Mouse (Mus musculus): ENCODE measurements around the gene Tmem184a. TPM values are rescaled to one million over a fixed set of nuclear protein-coding genes. Genes with fewer than 3 reads are reported as not detected.
A peak's percentile ranks its signal among the peaks of the same experiment; 100 is the strongest.

Tmem184a gene
- polyA plus RNA-seq, 1 experiment from 2014 or later, result 1.3 TPM

DNA sequence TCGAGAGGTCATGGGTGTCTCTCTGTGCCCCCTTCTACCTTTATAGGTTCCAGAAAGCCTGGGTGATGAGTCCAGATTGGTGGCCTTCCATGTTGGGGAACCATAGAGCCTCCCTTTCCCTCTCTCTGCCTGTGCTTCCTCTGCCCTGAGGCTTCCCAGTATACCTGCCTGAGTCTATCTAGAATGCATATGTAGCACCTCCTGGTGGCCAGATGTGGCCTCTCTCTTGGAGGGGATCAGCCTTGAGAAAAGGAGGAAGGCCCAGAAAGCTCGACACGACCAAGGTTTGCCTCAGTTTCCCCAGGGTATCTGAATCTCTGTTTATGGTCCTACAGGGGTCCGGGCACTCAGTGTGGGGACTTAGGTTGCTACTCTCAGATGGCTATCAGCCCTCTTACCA, 916 bp downstream of the Tmem184a start:
- DNase-seq (ENCODE audit: low spot score) (peak; percentile 46), ATAC-seq (replicated peaks; ENCODE audit: insufficient number of reproducible peaks, low FRiP score, low TSS enrichment, low read depth) (no peak)

DNA sequence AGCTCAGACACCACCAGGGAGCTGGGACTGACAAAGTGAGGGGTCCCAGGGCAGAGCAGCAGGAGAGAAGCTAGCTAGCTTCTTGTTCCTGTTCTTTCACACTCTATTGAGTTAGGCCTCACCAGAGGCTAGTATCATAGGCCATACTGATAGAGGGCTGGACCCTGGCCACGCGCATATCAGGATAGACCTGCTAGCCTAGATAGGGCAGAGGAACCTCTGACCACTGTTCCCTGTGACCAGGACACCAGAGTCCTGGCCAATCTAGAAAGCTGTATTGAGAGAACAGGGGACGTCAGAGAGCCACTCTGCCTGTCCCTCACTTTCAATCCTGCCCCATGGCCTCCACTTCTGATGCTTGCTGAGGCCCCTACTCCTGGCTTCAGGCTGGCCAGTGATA, 1.7 kb downstream of the Tmem184a start:
- peaks cover 9% of the 10 kb centered on the region for H3K27me3 ChIP-seq (ENCODE audit: control insufficient read depth, insufficient read depth, low read length)
- H3K4me1 ChIP-seq (ENCODE audit: control insufficient read depth, insufficient read depth, low read length), result no peaks in the 10 kb centered on the region
- ATAC-seq (replicated peaks; ENCODE audit: insufficient number of reproducible peaks, low FRiP score, low TSS enrichment, low read depth), result no peak
- H3K4me2 ChIP-seq (ENCODE audit: low read depth, low read length), result no peak overlapping the region
- H3K9me3 ChIP-seq (replicated peaks; ENCODE audit: control insufficient read depth, low read length), result no peaks in the 10 kb centered on the region
- no peak overlapping the region for H3K9ac ChIP-seq (replicated peaks; ENCODE audit: low read length)
- no peak overlapping the region for H3K27ac ChIP-seq (replicated peaks; ENCODE audit: low read depth, low read length)
- no peak overlapping the region for H3K4me3 ChIP-seq (ENCODE audit: low read depth, low read length)
- DNase-seq (ENCODE audit: low spot score), result no peak
- WGBS, result 85% methylated on average over 3 of the region's 3 CpGs
- no peaks in the 10 kb centered on the region for H3K36me3 ChIP-seq (replicated peaks; ENCODE audit: control insufficient read depth, insufficient read depth, low read depth, low read length)

More for the DNA sequence above, 916 bp downstream of the Tmem184a start:
- Histone ChIP-seq H3K9ac (replicated peaks; ENCODE audit: low read length) (no peak overlapping the region), H3K4me1 (ENCODE audit: control insufficient read depth, insufficient read depth, low read length) (no peaks in the 10 kb centered on the region), H3K36me3 (replicated peaks; ENCODE audit: control insufficient read depth, insufficient read depth, low read depth, low read length) (no peaks in the 10 kb centered on the region), H3K9me3 (replicated peaks; ENCODE audit: control insufficient read depth, low read length) (no peaks in the 10 kb centered on the region), H3K27ac (replicated peaks; ENCODE audit: low read depth, low read length) (no peak overlapping the region), H3K4me3 (ENCODE audit: low read depth, low read length) (no peak overlapping the region), H3K27me3 (ENCODE audit: control insufficient read depth, insufficient read depth, low read length) (peaks cover 5% of the 10 kb centered on the region), H3K4me2 (ENCODE audit: low read depth, low read length) (no peak overlapping the region)
- WGBS, result 60% methylated on average over 4 of the region's 4 CpGs

DNA sequence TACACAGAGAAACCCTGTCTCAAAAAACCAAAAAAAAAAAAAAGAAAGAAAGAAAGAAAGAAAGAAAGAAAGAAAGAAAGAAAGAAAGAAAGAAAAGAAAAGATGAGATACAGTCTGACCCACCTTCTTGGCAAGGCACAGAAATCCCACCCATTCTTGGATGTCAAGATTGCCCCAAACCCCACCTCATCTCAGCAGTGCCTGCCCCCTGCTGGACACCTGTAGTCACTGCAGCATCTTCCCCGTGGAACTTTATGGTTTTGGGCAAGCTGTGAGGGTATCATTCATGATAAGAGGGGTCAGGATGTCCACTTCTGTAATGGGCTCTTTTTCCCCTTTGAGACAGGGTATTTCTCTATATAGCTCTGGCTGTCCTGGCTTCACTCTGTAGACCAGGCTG, 2.4 kb downstream of the Tmem184a start:
- Histone ChIP-seq H3K4me1 (ENCODE audit: control insufficient read depth, insufficient read depth, low read length) (no peaks in the 10 kb centered on the region), H3K4me2 (ENCODE audit: low read depth, low read length) (no peak overlapping the region), H3K36me3 (replicated peaks; ENCODE audit: control insufficient read depth, insufficient read depth, low read depth, low read length) (no peaks in the 10 kb centered on the region), H3K27ac (replicated peaks; ENCODE audit: low read depth, low read length) (no peak overlapping the region), H3K4me3 (ENCODE audit: low read depth, low read length) (no peak overlapping the region), H3K9me3 (replicated peaks; ENCODE audit: control insufficient read depth, low read length) (no peaks in the 10 kb centered on the region), H3K27me3 (ENCODE audit: control insufficient read depth, insufficient read depth, low read length) (peaks cover 9% of the 10 kb centered on the region), H3K9ac (replicated peaks; ENCODE audit: low read length) (no peak overlapping the region)
- 11% methylated on average over 1 of the region's 1 CpGs for WGBS
- peak; percentile 33 for DNase-seq (ENCODE audit: low spot score)
- ATAC-seq (replicated peaks; ENCODE audit: insufficient number of reproducible peaks, low FRiP score, low TSS enrichment, low read depth), result no peak

DNA sequence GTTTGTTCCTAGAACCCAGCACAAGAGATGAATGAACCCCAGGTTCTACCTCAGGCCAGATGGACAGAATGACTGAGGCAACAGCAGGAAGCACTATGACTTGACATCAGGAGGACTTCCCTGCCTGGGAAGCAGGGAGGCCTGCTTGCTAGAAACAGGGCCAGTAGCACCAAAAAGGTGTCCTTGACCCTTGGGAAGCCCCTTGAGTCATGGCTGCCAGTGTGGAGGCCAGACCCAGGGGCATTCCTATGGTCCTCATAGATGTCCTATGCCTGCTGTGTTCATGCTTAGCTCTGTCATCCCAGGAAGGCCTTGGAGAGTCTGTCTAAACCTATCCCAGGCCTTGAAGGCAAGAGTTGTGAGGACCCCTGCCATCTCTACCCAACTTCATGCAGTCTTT, 3.3 kb downstream of the Tmem184a start:
- H3K4me2 ChIP-seq (ENCODE audit: low read depth, low read length), result no peak overlapping the region
- H3K27me3 ChIP-seq (ENCODE audit: control insufficient read depth, insufficient read depth, low read length), result peaks cover 9% of the 10 kb centered on the region
- H3K27ac ChIP-seq (replicated peaks; ENCODE audit: low read depth, low read length), result no peak overlapping the region
- DNase-seq (ENCODE audit: low spot score), result no peak
- no peaks in the 10 kb centered on the region for H3K36me3 ChIP-seq (replicated peaks; ENCODE audit: control insufficient read depth, insufficient read depth, low read depth, low read length)
- no peak overlapping the region for H3K4me3 ChIP-seq (ENCODE audit: low read depth, low read length)
- no peaks in the 10 kb centered on the region for H3K4me1 ChIP-seq (ENCODE audit: control insufficient read depth, insufficient read depth, low read length)
- H3K9me3 ChIP-seq (replicated peaks; ENCODE audit: control insufficient read depth, low read length), result no peaks in the 10 kb centered on the region
- no peak for ATAC-seq (replicated peaks; ENCODE audit: insufficient number of reproducible peaks, low FRiP score, low TSS enrichment, low read depth)
- no peak overlapping the region for H3K9ac ChIP-seq (replicated peaks; ENCODE audit: low read length)

DNA sequence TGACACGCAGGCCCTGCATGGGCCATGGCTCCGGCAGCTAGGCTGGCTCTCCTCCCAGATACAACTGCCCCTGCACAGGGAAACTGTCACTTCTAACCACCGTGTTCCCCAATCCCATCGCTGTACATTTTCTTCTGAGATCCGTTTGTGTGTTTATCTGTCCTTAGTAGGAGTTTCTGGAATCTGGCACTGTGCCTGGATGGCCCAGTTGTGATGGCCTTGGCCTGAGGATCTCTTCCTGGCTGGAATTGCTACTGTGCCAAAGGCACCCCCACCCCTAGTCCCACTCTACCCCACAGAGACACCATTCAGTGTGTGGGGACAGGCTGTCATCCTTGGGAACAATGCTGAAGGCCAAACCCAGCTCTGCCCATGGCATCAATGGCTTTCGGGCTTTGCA, 3.8 kb downstream of the Tmem184a start:
- H3K9me3 ChIP-seq (replicated peaks; ENCODE audit: control insufficient read depth, low read length), result no peaks in the 10 kb centered on the region
- ATAC-seq (replicated peaks; ENCODE audit: insufficient number of reproducible peaks, low FRiP score, low TSS enrichment, low read depth) (no peak), DNase-seq (ENCODE audit: low spot score) (no peak)
- no peaks in the 10 kb centered on the region for H3K4me1 ChIP-seq (ENCODE audit: control insufficient read depth, insufficient read depth, low read length)
- no peak overlapping the region for H3K4me2 ChIP-seq (ENCODE audit: low read depth, low read length)
- WGBS, result 87% methylated on average over 6 of the region's 6 CpGs
- no peak overlapping the region for H3K9ac ChIP-seq (replicated peaks; ENCODE audit: low read length)
- peaks cover 9% of the 10 kb centered on the region for H3K27me3 ChIP-seq (ENCODE audit: control insufficient read depth, insufficient read depth, low read length)
- H3K36me3 ChIP-seq (replicated peaks; ENCODE audit: control insufficient read depth, insufficient read depth, low read depth, low read length), result no peaks in the 10 kb centered on the region
- no peak overlapping the region for H3K4me3 ChIP-seq (ENCODE audit: low read depth, low read length)
- no peak overlapping the region for H3K27ac ChIP-seq (replicated peaks; ENCODE audit: low read depth, low read length)

DNA sequence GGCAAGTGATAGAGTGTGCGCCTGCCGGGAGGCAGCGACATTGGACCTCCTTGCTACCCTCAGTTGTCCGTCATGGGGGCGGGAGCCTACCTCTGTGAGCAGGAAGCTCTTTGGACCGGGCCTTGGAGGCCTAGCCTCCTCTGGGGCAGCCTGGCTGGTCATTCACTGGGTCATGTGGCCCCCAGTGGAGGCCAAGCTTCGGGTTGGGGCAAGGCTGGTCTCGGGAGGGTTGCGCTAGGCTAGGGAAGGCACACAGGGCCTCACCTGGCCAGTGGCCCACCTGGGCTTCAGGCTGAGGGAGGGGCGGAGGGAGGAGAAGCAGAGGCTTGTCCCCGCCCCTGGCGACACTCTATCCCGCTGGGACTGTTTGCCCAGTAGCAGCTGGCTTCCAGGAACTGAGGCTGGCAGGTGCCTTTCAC, 5.7 kb downstream of the Tmem184a start:
- ATAC-seq (replicated peaks; ENCODE audit: insufficient number of reproducible peaks, low FRiP score, low TSS enrichment, low read depth) (0 out of 2 replicates have a peak, but pooled peaks have one; percentile 17), DNase-seq (ENCODE audit: low spot score) (no peak)
- H3K27ac ChIP-seq (replicated peaks; ENCODE audit: low read depth, low read length), result no peak overlapping the region
- no peaks in the 10 kb centered on the region for H3K9me3 ChIP-seq (replicated peaks; ENCODE audit: control insufficient read depth, low read length)
- peaks cover 9% of the 10 kb centered on the region for H3K27me3 ChIP-seq (ENCODE audit: control insufficient read depth, insufficient read depth, low read length)
- H3K4me3 ChIP-seq (ENCODE audit: low read depth, low read length), result no peak overlapping the region
- no peak overlapping the region for H3K9ac ChIP-seq (replicated peaks; ENCODE audit: low read length)
- peak overlapping the region; percentile 5; the same call in 1 of the 2 replicates for H3K4me2 ChIP-seq (ENCODE audit: low read depth, low read length)
- WGBS, result 6% methylated on average over 13 of the region's 13 CpGs
- no peaks in the 10 kb centered on the region for H3K4me1 ChIP-seq (ENCODE audit: control insufficient read depth, insufficient read depth, low read length)
- H3K36me3 ChIP-seq (replicated peaks; ENCODE audit: control insufficient read depth, insufficient read depth, low read depth, low read length), result no peaks in the 10 kb centered on the region

DNA sequence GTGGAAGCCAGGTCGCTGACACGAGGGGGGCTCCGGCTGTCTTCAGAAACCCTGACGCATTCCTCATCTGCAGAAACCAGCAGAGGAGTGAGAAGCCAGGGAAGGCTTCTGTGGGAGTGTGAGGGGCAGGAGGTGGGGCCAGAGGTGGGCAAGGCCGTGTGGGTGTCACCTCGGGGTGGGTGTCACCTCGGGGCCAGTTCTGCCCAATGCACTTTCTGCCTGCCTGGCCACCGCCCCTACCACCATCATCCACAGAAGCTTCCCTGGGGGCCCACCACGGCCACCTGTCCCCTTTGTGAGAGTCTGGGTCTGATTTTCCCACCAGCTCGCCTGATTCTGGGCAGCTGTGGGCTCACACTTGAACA, 6.6 kb downstream of the Tmem184a start:
- DNase-seq (ENCODE audit: low spot score) (no peak), ATAC-seq (replicated peaks; ENCODE audit: insufficient number of reproducible peaks, low FRiP score, low TSS enrichment, low read depth) (no peak)
- Histone ChIP-seq H3K36me3 (replicated peaks; ENCODE audit: control insufficient read depth, insufficient read depth, low read depth, low read length) (no peaks in the 10 kb centered on the region), H3K4me2 (ENCODE audit: low read depth, low read length) (no peak overlapping the region), H3K27ac (replicated peaks; ENCODE audit: low read depth, low read length) (no peak overlapping the region), H3K9ac (replicated peaks; ENCODE audit: low read length) (no peak overlapping the region), H3K9me3 (replicated peaks; ENCODE audit: control insufficient read depth, low read length) (no peaks in the 10 kb centered on the region), H3K4me1 (ENCODE audit: control insufficient read depth, insufficient read depth, low read length) (no peaks in the 10 kb centered on the region), H3K4me3 (ENCODE audit: low read depth, low read length) (no peak overlapping the region), H3K27me3 (ENCODE audit: control insufficient read depth, insufficient read depth, low read length) (peaks cover 9% of the 10 kb centered on the region)
- 43% methylated on average over 10 of the region's 10 CpGs for WGBS

DNA sequence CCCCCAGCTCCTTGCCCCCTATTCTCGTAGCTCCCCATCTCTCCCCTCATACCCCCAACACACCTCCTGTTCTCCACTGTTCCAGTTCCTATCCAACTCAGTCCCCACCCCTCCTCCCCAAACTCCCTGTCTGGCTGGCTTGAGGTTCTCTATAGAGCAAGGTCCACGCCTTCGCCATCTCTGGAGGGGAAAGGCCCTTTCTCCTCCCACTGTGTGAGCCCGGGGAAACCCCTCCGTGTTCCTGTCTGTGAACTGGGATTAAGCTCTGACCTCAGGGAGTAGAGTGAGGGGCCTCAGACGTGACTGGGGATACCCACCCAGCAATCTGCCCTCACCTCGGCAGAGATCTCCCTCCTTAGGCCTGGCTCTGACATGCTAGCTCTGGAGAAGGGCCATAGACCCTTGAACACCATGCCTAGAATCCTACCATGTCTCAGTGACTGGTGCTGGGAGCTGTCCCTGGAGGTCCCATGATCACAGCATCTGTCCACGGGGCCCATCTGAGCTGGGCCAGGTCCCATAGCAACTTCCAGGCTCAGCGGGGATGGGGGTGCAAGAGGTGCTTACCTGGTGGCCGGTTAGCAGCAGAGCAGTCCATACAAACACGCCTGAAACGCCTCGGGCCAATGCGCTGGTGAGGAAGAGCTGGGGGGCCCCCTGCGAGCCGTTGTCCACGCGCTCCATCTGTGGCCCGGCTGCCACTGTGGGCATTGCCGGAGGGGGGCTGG, 7.2 kb downstream of the Tmem184a start:
- H3K9ac ChIP-seq (replicated peaks; ENCODE audit: low read length), result no peak overlapping the region; the same call in 1 of the 2 replicates
- DNase-seq (ENCODE audit: low spot score) (no peak), ATAC-seq (replicated peaks; ENCODE audit: insufficient number of reproducible peaks, low FRiP score, low TSS enrichment, low read depth) (no peak)
- no peak overlapping the region for H3K27ac ChIP-seq (replicated peaks; ENCODE audit: low read depth, low read length)
- H3K9me3 ChIP-seq (replicated peaks; ENCODE audit: control insufficient read depth, low read length), result no peaks in the 10 kb centered on the region
- H3K27me3 ChIP-seq (ENCODE audit: control insufficient read depth, insufficient read depth, low read length), result peaks cover 9% of the 10 kb centered on the region
- H3K4me2 ChIP-seq (ENCODE audit: low read depth, low read length), result no peak overlapping the region
- WGBS, result 69% methylated on average over 20 of the region's 20 CpGs
- no peak overlapping the region for H3K4me3 ChIP-seq (ENCODE audit: low read depth, low read length)
- no peaks in the 10 kb centered on the region for H3K36me3 ChIP-seq (replicated peaks; ENCODE audit: control insufficient read depth, insufficient read depth, low read depth, low read length)
- no peaks in the 10 kb centered on the region for H3K4me1 ChIP-seq (ENCODE audit: control insufficient read depth, insufficient read depth, low read length)

Measured in embryonic facial prominence, embryonic 11.5 days (tissue).